In genomic region chr2:28536166-28536565, GRCm38 (mm10) we compare ENCODE assay signal across 9 mouse cellular contexts. TPM values are rescaled to one million over a fixed set of nuclear protein-coding genes. Genes with fewer than 3 reads are reported as not detected.
DNase-seq lines count a peak whose midpoint lies in the region; ATAC-seq and TF ChIP-seq lines count a peak whose summit lies in the region.
"Had no signal": no experiment of that assay in that cellular context is flagged by ENCODE, and none has a peak within 500 bp of the region (broad histone marks: within the 10 kb centered on the region; RNA-seq: fewer than 3 reads in every experiment).

No protein-coding gene starts in this region.

- H3K4me1 ChIP-seq in embryonic facial prominence, embryonic 14.5 days (ENCODE audit: control insufficient read depth, insufficient read depth, low read length) = peaks cover 65% of the 10 kb centered on the region
- H3K4me1 ChIP-seq in hindbrain, embryonic 14.5 days (replicated peaks; ENCODE audit: control insufficient read depth, insufficient read depth, low read length) = peaks cover 85% of the 10 kb centered on the region
- H3K4me1 ChIP-seq in midbrain, postnatal 0 days (ENCODE audit: insufficient read depth, low read length) = peaks cover 59% of the 10 kb centered on the region

- no peaks in the 10 kb centered on the region for H3K9me3 ChIP-seq in embryonic facial prominence, embryonic 14.5 days (ENCODE audit: control insufficient read depth, low read length)
- H3K9me3 ChIP-seq in hindbrain, embryonic 14.5 days (ENCODE audit: control insufficient read depth, low read length) = no peaks in the 10 kb centered on the region
- H3K9me3 ChIP-seq in midbrain, postnatal 0 days (ENCODE audit: low read length) = no peaks in the 10 kb centered on the region

- H3K36me3 ChIP-seq in embryonic facial prominence, embryonic 14.5 days (ENCODE audit: control insufficient read depth, insufficient read depth, low read length) = peaks cover under 1% of the 10 kb centered on the region; the same call in 1 of the 2 replicates
- H3K36me3 ChIP-seq in hindbrain, embryonic 14.5 days (replicated peaks; ENCODE audit: control insufficient read depth, insufficient read depth) = peaks cover 7% of the 10 kb centered on the region
- peaks cover 3% of the 10 kb centered on the region; the same call in 1 of the 2 replicates for H3K36me3 ChIP-seq in midbrain, postnatal 0 days (ENCODE audit: insufficient read depth, low read length)

- no peak overlapping the region; the same call in 1 of the 2 replicates for H3K9ac ChIP-seq in embryonic facial prominence, embryonic 14.5 days (ENCODE audit: low read depth, low read length)
- H3K9ac ChIP-seq in hindbrain, embryonic 14.5 days = no peak overlapping the region
- no peak overlapping the region for H3K9ac ChIP-seq in midbrain, postnatal 0 days (replicated peaks; ENCODE audit: low read length, poor library complexity, severe bottlenecking)

- H3K4me2 ChIP-seq in embryonic facial prominence, embryonic 14.5 days (ENCODE audit: low read depth, low read length) = peak overlapping the region; percentile 67
- H3K4me2 ChIP-seq in hindbrain, embryonic 14.5 days (replicated peaks) = peak overlapping the region; percentile 84; the same call in 1 of the 2 replicates
- no peak overlapping the region for H3K4me2 ChIP-seq in midbrain, postnatal 0 days (ENCODE audit: low read depth, low read length, poor library complexity, severe bottlenecking)

- no peak for ATAC-seq in embryonic facial prominence, embryonic 14.5 days (ENCODE audit: low read depth)
- ATAC-seq in hindbrain, embryonic 14.5 days (ENCODE audit: low FRiP score) = no peak
- ATAC-seq in midbrain, postnatal 0 days (ENCODE audit: low FRiP score) = no peak
- ATAC-seq: inflammation-experienced regulatory T-cells, adult 6 months had no signal

- TF ChIP-seq CTCF in midbrain, postnatal 0 days (IDR thresholded peaks at IDR 0.05) = no peak

- DNase-seq in kidney, postnatal 4 days = peak; percentile 52 to 67
- no peak for DNase-seq in kidney, adult 11 months
- no peak for DNase-seq in embryonic facial prominence, embryonic 14.5 days (ENCODE audit: low spot score)
- no peak for DNase-seq in hindbrain, embryonic 14.5 days (ENCODE audit: low spot score)
- no peak for DNase-seq in midbrain, postnatal 0 days (ENCODE audit: low spot score)
- no peak for DNase-seq in thymus, postnatal 25 days
- no peak for DNase-seq in ovary, postnatal 10 days (ENCODE audit: low spot score)
- DNase-seq in spleen, postnatal 36 days (ENCODE audit: low spot score in 2 of 2) = no peak

- WGBS in embryonic facial prominence, embryonic 14.5 days = 55% methylated on average over 4 of the region's 4 CpGs
- 68% methylated on average over 4 of the region's 4 CpGs for WGBS in hindbrain, embryonic 14.5 days
- WGBS in midbrain, postnatal 0 days = 71% methylated on average over 4 of the region's 4 CpGs

- no peaks in the 10 kb centered on the region for H3K27me3 ChIP-seq in embryonic facial prominence, embryonic 14.5 days (replicated peaks; ENCODE audit: control insufficient read depth, insufficient read depth, low read length)
- H3K27me3 ChIP-seq in hindbrain, embryonic 14.5 days (ENCODE audit: control insufficient read depth, insufficient read depth, low read length) = no peaks in the 10 kb centered on the region
- H3K27me3 ChIP-seq in midbrain, postnatal 0 days (ENCODE audit: insufficient read depth, low read length) = no peaks in the 10 kb centered on the region

- H3K27ac ChIP-seq in embryonic facial prominence, embryonic 14.5 days (replicated peaks; ENCODE audit: low read depth, low read length) = peak overlapping the region; percentile 95; the same call in 1 of the 2 replicates
- peak overlapping the region; percentile 88; the same call in 1 of the 2 replicates for H3K27ac ChIP-seq in hindbrain, embryonic 14.5 days
- 0 out of 2 replicates have a peak overlapping the region, but pooled peaks have one; percentile 18 for H3K27ac ChIP-seq in midbrain, postnatal 0 days (ENCODE audit: low read depth, low read length)

- peak overlapping the region; percentile 75; the same call in 1 of the 2 replicates for H3K4me3 ChIP-seq in embryonic facial prominence, embryonic 14.5 days (ENCODE audit: low read depth, low read length)
- H3K4me3 ChIP-seq in hindbrain, embryonic 14.5 days (replicated peaks; ENCODE audit: low read length) = no peak overlapping the region
- no peak overlapping the region for H3K4me3 ChIP-seq in midbrain, postnatal 0 days (ENCODE audit: low read depth, low read length)

RNA-seq across cellular contexts. Expression of gene Ralgds, which starts 23.2 kb away (rescaled TPM):
- polyA plus RNA-seq in embryonic facial prominence, embryonic 14.5 days (2014; fragmentation: Nextera tagmentation; extraction: Ambion mirVana) = 59.3 and 67.5 TPM in 2 replicates
- 92.9 and 95.5 TPM in 2 replicates for polyA plus RNA-seq in hindbrain, embryonic 14.5 days (2014; fragmentation: Nextera tagmentation; extraction: Ambion mirVana)
- 212 and 292 TPM in 2 replicates for total RNA-seq in midbrain, postnatal 0 days (2014; rRNA removed)
- 82.1 and 84.6 TPM in 2 replicates for polyA plus RNA-seq in midbrain, postnatal 0 days (2015; fragmentation: Nextera tagmentation; extraction: Ambion mirVana)

RNA-seq across cellular contexts. Expression of gene Cel, which starts 27.0 kb away (rescaled TPM):
- not detected in 2 replicates for polyA plus RNA-seq in embryonic facial prominence, embryonic 14.5 days (2014; fragmentation: Nextera tagmentation; extraction: Ambion mirVana)
- polyA plus RNA-seq in hindbrain, embryonic 14.5 days (2014; fragmentation: Nextera tagmentation; extraction: Ambion mirVana) = not detected in 2 replicates
- total RNA-seq in midbrain, postnatal 0 days (2014; rRNA removed) = not detected in 2 replicates
- polyA plus RNA-seq in midbrain, postnatal 0 days (2015; fragmentation: Nextera tagmentation; extraction: Ambion mirVana) = not detected in 2 replicates
- polyA plus RNA-seq: inflammation-experienced regulatory T-cells, adult 6 months had no signal

RNA-seq across cellular contexts. Expression of gene Gm10134, which starts 30.3 kb away (rescaled TPM):
- 2.7 TPM in 1 of 2 replicates, not detected in the other for polyA plus RNA-seq in embryonic facial prominence, embryonic 14.5 days (2014; fragmentation: Nextera tagmentation; extraction: Ambion mirVana)
- polyA plus RNA-seq in hindbrain, embryonic 14.5 days (2014; fragmentation: Nextera tagmentation; extraction: Ambion mirVana) = 0.90 and 2.9 TPM in 2 replicates
- not detected in 2 replicates for total RNA-seq in midbrain, postnatal 0 days (2014; rRNA removed)
- 3.6 and 4.0 TPM in 2 replicates for polyA plus RNA-seq in midbrain, postnatal 0 days (2015; fragmentation: Nextera tagmentation; extraction: Ambion mirVana)
- polyA plus RNA-seq: inflammation-experienced regulatory T-cells, adult 6 months had no signal

RNA-seq across cellular contexts. Expression of gene Gbgt1, which starts 39.5 kb away (rescaled TPM):
- 1.3 and 1.7 TPM in 2 replicates for polyA plus RNA-seq in embryonic facial prominence, embryonic 14.5 days (2014; fragmentation: Nextera tagmentation; extraction: Ambion mirVana)
- polyA plus RNA-seq in hindbrain, embryonic 14.5 days (2014; fragmentation: Nextera tagmentation; extraction: Ambion mirVana) = 1.3 and 1.7 TPM in 2 replicates
- 3.3 and 5.4 TPM in 2 replicates for total RNA-seq in midbrain, postnatal 0 days (2014; rRNA removed)
- polyA plus RNA-seq in midbrain, postnatal 0 days (2015; fragmentation: Nextera tagmentation; extraction: Ambion mirVana) = 0.75 and 0.81 TPM in 2 replicates
- polyA plus RNA-seq: inflammation-experienced regulatory T-cells, adult 6 months had no signal

RNA-seq across cellular contexts. Expression of gene Gtf3c5, which starts 47.4 kb away (rescaled TPM):
- 23.7 and 27.9 TPM in 2 replicates for polyA plus RNA-seq in embryonic facial prominence, embryonic 14.5 days (2014; fragmentation: Nextera tagmentation; extraction: Ambion mirVana)
- polyA plus RNA-seq in hindbrain, embryonic 14.5 days (2014; fragmentation: Nextera tagmentation; extraction: Ambion mirVana) = 28.6 and 29.3 TPM in 2 replicates
- total RNA-seq in midbrain, postnatal 0 days (2014; rRNA removed) = 23.3 and 26.7 TPM in 2 replicates
- 29.3 and 33.5 TPM in 2 replicates for polyA plus RNA-seq in midbrain, postnatal 0 days (2015; fragmentation: Nextera tagmentation; extraction: Ambion mirVana)

Comparison
In these comparisons a context has a peak if more than half of its experiments do, and no peak if none do; other contexts are left out.
1. DNase-seq: peak in kidney, postnatal 4 days (2 of 2); none in kidney, adult 11 months (single experiment), embryonic facial prominence, embryonic 14.5 days (single experiment), hindbrain, embryonic 14.5 days (single experiment), midbrain, postnatal 0 days (single experiment), thymus, postnatal 25 days (single experiment), ovary, postnatal 10 days (single experiment) and spleen, postnatal 36 days (0 of 2).
2. H3K27ac ChIP-seq: peak in every context shown above with its lines; median percentile 95 in embryonic facial prominence, embryonic 14.5 days; 88 in hindbrain, embryonic 14.5 days; 18 in midbrain, postnatal 0 days.